In genomic region chr9:29368291-29368690, GRCm38 (mm10) we compare ENCODE assay signal across 26 mouse cellular contexts.
"Had no signal": no experiment of that assay in that cellular context is flagged by ENCODE, and none has a peak within 500 bp of the region (broad histone marks: within the 10 kb centered on the region; RNA-seq: fewer than 3 reads in every experiment).

No protein-coding gene starts in this region.

- H3K36me3 ChIP-seq: heart, embryonic 10.5 days; heart, embryonic 12.5 days; hindbrain, embryonic 10.5 days; hindbrain, embryonic 12.5 days; intestine, embryonic 15.5 days; limb, embryonic 10.5 days; limb, embryonic 12.5 days had no signal

- DNase-seq: gastrocnemius, adult 2 months; gastrocnemius, postnatal 10 days; gastrocnemius, postnatal 25 days; heart, adult 18-20 months; heart, postnatal 10 days; heart, postnatal 4 days; kidney, adult 18-20 months; kidney, adult 8-10 months; kidney, postnatal 10 days; kidney, postnatal 25 days; kidney, postnatal 4 days; liver had no signal

- ATAC-seq: hindbrain, embryonic 16.5 days; inflammation-experienced regulatory T-cells, adult 6 months; intestine, embryonic 15.5 days; intestine, postnatal 0 days had no signal

- H3K4me2 ChIP-seq: heart, embryonic 12.5 days; hindbrain, embryonic 12.5 days; hindbrain, embryonic 14.5 days; intestine, embryonic 15.5 days; limb, embryonic 12.5 days; liver, embryonic 11.5 days had no signal

- H3K9ac ChIP-seq: heart, embryonic 12.5 days; hindbrain, embryonic 12.5 days; hindbrain, embryonic 14.5 days; intestine, embryonic 15.5 days; limb, embryonic 12.5 days had no signal

- H3K9me3 ChIP-seq: heart, embryonic 10.5 days; heart, embryonic 12.5 days; hindbrain, embryonic 10.5 days; hindbrain, embryonic 12.5 days; intestine, embryonic 15.5 days; limb, embryonic 10.5 days; limb, embryonic 12.5 days had no signal

- H3K27me3 ChIP-seq: heart, embryonic 12.5 days; hindbrain, embryonic 12.5 days; intestine, embryonic 15.5 days had no signal

- H3K4me1 ChIP-seq: intestine, embryonic 15.5 days had no signal

- H3K4me3 ChIP-seq: gastrocnemius, adult 2 months; heart, embryonic 10.5 days; heart, embryonic 12.5 days; hindbrain, embryonic 10.5 days; hindbrain, embryonic 12.5 days; intestine, embryonic 15.5 days; layer of hippocampus, adult 2 months; left cerebral cortex, adult 2 months; limb, embryonic 10.5 days; limb, embryonic 12.5 days had no signal

- H3K27ac ChIP-seq: gastrocnemius, adult 2 months; heart, embryonic 10.5 days; hindbrain, embryonic 10.5 days; hindbrain, embryonic 12.5 days; hindbrain, embryonic 14.5 days; intestine, embryonic 15.5 days; layer of hippocampus, adult 2 months; left cerebral cortex, adult 2 months; limb, embryonic 10.5 days; limb, embryonic 12.5 days had no signal
